Mouse (Mus musculus) erythroid progenitor cell, adult 5-6 weeks (primary cell): Measurements from ENCODE around the gene Majin. TPM values are rescaled to one million over a fixed set of nuclear protein-coding genes. Genes with fewer than 3 reads are reported as not detected.
A peak's percentile ranks its signal among the peaks of the same experiment; 100 is the strongest.

Experiments used
- ATAC-seq: replicated peaks from 2 replicates; pipeline ENCODE4 v1.8.0; 2016; ENCODE audit warnings: moderate number of reproducible peaks, mild to moderate bottlenecking, moderate TSS enrichment, inconsistent platforms; ENCODE audit not compliant: poor library complexity, low FRiP score, severe bottlenecking
- total RNA-seq, 2 experiments: library from RNA; stranded (forward) in 1 of 2; stranded (reverse) in 1 of 2; fragments of 150-400 nt in 1 of 2; fragments of 186-747, 209-891 nt in 1 of 2; gene quantifications; 2 replicates each; pipeline versions ENCODE4 v1.2.3 to v1.2.4; 2015 to 2017; ENCODE audit warnings: low replicate concordance in 2 of 2

Majin gene
- total RNA-seq, 2 experiments from 2014 or later, result not detected

DNA sequence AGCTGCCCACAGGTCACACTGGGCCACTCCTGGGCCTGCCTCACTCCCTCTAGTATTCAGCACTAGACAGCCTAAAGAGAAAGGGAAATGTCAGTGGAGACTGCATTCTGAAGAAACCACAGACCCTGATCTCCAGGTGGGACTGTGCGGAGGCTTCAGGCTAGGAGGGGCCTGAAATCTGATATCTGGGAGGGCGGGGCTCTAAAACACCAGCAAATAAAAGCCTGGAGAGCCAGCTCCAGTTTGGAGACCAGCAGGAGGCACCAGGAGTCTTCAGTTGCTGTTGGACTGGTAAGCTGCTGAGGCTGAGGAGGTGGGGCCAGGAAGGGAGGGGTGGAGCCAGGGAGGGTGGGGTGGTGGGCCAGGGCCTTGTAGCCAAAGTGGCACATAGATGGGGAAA, 41.9 kb downstream of the Majin start, which contains the start of gene Gpha2:
Gene Gpha2, plus strand, starts transcription at position 246 of the 400 bp plus-strand sequence.
- ATAC-seq, result no peak

DNA sequence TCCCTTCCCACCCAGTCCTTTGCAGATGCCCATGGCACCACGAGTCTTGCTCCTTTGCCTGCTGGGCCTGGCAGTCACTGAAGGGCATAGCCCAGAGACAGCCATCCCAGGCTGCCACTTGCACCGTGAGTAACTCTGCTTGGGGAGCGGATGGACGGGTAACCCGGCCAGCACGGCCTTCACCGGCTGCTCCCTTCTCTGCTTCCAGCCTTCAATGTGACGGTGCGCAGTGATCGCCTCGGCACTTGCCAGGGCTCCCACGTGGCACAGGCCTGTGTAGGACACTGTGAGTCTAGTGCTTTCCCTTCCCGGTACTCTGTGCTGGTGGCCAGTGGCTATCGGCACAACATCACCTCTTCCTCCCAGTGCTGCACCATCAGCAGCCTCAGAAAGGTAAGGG, 42.6 kb downstream of the Majin start:
- ATAC-seq, result no peak

DNA sequence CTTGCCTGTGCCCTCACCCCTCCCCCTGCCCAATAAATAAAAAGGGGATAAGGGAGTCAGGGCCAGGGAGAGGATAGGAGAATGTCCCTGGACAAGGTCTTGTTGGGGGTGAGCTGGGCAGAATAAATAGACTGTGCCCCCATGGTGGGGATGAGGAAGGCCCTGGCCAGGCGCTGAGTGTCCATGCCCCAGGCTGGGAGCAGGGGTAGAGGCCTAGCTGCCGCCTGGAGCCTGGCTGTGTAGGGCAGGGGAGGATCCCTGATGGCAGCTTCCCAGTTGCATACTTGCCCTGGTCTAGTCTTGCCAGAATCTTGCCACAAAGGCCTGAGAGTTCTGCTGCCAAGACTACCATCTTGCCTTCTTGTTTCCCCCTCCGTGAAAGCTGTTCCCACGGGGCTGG, 43.7 kb downstream of the Majin start:
- ATAC-seq, result 0 out of 2 replicates have a peak, but pooled peaks have one; percentile 6

DNA sequence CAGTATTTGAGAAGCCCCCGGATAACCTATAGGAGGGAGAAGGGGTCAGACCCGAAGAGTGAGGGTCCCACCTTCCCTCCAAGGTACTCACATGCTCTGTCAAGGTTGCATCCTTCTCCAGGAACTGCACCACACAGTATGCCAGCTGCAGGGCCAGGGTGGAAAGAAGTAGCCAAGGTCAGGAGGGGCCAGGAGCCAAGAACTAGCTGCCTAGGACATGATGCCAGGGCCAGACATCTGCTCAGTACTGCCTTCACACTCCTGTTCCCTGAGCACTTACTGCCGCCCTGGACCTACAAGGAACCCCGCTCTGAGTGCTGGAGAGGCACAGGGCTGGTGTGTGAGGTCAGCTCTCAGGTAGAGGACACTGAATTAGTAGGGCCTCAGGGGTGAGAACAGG, 46.2 kb downstream of the Majin start:
- no peak for ATAC-seq

DNA sequence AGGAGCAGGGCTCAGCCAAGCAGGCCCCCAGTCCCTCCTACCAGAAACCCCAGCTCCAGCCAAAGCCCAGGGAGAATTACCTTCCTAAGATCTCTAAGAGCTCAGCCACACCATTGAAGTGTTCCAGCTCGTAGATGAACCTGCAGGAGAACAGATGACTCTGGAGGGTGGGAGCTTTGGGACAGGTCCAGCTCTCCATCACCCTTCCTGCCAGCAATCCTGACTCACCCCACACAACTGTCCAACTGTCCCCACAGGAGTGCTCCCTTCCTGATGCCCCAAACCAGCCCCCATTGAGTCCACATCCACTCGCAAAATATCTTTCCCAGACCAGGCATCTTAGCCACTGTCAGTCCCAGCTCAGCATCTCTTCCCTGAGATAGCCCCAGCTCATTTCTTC, 46.8 kb downstream of the Majin start:
- no peak for ATAC-seq

DNA sequence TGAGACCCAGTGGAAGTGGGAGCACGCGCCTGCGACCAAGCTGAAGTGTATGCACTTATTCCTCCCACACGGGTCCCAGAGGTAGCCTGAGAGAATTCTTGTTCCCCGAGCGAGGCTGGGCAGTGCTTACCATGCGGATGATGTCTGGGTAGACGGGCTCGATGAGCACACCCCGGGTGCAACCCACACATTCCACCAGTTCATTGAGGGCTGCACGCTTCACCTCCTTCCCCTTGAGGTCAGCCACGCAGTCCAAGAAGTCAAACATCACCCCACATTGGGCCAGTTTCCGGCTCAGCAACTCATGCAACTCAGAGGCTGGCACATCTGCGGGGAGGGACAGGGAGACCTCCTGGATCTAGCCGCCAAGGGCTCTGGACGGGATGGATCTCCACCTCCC, 49.5 kb downstream of the Majin start:
- no peak for ATAC-seq

DNA sequence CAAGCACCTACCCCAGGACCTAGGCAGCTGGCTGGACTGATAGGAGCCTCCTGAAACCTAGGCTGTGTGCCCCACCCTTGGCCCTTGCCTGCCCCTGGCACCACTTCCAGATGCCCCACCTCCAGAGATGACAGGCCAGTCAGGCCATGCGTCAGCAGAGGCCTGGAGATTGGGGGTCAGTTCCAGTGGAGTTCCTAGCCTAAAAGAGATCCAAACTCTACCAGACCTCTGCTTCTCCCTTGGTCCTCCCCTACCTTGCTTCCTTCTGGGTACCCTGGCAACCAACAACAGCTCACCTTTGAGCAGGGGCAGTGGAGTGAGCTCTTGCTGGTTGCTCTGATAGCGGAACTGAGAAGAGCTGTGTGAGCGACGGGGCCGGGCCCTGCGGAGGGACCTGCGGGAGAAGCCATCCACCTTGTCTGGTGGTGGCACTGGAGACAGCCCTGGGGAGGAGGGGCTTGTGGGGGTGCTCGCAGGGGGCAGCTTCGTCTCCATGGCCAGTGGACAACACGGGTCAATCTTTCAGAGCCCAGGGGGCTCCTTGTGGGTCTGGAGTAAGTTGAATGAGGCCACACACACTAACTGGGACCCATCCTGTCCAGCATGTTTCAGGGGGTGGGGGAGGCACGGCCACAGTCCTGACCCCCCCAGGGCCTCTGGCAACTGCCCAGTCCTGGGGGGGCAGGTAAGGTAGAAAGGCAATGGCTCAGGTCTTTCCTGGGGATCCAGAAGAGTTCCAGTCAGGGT, 50.3 kb downstream of the Majin start:
- peak; percentile 84 for ATAC-seq

DNA sequence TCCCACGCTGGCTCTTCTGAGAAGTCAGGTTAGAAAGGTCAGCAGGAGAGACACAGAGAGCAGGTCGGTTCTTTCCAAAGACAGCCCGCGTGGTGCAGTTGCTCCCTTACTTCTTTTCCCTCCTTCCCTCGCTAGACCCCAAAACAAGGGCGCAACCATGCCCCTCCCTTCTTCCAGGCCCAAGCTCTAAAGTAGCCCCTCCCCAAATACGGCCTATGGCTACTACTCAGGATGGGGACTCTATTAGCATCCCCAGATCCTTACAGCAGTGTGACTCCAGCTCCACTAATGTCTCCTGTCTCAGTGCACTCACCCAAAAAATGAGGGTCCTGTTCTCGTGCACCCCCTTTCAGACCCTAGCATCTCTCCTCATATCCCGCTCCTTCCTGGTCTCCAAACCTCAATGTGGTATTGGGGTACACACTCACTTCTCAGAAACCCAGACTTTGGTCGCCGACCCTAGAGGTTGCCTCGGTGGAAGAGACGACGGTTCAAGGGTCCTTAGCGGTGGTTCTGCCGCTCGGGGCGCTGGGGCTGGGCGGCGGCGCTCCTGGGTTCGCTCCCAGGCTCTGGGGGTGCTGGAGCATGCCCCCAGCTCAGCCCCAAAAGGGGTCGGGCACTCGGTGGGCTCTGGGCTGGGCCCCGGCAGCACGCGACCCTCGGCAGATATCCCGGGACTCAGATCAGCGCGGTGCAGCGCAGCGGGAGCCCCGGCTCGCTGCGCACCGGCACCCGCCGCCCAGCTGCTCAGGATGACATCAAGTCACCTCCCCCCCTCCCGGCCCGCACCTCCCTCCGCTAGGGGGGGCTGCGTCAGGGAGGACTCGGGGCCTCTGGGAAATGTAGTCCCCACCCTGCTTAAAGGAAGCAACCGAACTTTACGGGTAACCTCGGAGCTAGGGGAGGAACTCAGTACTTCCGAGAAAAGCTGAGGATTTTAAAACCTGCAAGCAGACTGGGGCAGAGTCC, 51.2 kb downstream of the Majin start, which contains the start of gene Ppp2r5b:
Gene Ppp2r5b, minus strand, starts transcription at position 789 of the 969 bp plus-strand sequence.
- ATAC-seq, result peak; percentile 66

DNA sequence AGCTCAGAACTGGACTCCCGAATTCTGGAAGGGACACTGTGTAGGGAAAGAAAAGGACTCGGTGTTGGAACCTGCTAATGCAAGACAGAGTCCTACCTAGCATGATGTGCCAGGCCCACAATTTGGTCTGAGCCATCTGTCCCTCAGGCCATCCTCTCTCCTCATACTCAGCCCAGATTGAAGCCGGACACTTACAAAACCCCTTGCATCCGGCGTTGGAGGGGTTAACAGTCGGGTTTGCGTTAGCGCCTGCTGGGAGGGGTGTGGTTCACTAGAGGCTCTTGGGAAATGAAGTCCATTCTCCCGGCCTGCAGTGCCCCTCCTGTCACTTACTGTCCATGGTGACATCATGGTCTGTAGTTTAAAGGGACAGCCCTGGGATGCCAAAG, 51.9 kb downstream of the Majin start:
- ATAC-seq, result peak; percentile 79

DNA sequence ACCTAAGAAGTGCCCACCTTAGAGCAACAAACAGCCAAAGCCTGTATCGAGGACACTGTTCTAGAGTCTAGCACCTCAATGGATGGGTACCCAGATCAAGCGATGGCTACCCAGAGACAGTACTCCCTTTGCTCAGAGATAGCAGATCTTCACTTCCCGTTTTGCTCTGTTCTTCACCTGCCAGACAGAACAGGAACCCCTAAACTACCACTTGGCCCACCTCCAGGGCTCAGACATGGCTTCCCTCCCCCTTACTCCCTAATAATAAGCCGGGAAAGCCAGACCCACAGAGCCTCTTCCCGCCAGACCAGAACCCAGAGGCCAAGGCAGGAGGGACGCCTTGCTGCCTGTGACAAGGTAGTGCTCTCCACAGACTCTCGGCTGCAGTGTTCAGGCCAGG, 52.7 kb downstream of the Majin start:
- ATAC-seq, result no peak

DNA sequence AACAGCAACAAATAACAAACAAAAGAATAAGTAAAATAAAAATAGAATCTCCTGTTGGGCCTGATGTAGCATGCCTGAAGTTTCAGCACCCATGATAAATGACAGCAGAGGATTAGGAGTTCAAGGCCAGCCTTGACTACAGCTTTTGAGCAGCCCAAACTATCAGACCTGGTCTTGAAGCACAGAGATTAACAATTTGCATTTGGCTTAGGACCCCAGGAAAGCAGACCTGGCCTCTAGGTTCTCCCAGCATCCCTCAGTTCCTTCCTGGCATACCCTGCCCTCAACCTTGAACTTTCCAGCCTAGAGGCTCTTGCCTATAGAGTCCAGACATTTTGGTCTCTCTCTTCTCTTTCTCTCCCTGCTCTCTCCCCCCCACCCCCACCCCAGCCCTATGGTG, 54.6 kb downstream of the Majin start:
- no peak for ATAC-seq

DNA sequence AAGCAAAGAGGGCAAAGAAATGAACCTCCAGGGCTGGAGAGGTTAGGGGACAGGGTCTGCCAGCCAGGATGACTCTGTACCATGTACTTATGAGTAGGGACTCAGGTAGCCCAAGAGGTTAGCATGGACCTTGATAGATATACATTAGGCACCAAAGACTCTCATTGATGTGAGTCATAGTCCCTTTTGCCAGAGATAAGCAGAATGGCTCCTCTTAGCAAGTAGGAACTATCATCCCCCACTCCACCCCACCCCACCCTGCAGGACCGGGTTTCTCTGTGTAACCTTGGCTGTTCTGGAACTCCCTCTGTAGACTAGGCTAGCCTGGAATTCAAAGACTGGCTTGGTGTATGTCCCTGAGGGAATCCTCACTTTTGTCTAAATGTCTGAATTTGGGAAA, 55.9 kb downstream of the Majin start:
- ATAC-seq, result peak; percentile 41

DNA sequence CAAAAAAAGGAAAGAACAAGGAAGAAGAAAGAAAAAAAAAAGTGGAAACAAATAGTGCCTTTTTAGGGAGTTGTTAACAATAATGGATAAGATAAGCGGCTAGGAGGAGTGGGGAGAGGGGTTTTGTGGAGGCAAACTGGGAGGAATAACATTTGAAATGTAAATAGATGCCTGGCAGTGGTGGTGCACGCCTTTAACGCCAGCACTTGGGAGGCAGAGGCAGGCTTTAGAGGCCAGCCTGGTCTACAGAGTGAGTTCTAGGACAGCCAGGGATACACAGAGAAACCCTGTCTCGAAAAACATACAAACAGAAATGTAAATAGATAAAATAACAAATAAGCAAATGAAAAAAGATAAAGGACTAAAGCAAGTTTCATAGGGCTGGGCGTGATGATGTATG, 56.5 kb downstream of the Majin start:
- ATAC-seq, result no peak

DNA sequence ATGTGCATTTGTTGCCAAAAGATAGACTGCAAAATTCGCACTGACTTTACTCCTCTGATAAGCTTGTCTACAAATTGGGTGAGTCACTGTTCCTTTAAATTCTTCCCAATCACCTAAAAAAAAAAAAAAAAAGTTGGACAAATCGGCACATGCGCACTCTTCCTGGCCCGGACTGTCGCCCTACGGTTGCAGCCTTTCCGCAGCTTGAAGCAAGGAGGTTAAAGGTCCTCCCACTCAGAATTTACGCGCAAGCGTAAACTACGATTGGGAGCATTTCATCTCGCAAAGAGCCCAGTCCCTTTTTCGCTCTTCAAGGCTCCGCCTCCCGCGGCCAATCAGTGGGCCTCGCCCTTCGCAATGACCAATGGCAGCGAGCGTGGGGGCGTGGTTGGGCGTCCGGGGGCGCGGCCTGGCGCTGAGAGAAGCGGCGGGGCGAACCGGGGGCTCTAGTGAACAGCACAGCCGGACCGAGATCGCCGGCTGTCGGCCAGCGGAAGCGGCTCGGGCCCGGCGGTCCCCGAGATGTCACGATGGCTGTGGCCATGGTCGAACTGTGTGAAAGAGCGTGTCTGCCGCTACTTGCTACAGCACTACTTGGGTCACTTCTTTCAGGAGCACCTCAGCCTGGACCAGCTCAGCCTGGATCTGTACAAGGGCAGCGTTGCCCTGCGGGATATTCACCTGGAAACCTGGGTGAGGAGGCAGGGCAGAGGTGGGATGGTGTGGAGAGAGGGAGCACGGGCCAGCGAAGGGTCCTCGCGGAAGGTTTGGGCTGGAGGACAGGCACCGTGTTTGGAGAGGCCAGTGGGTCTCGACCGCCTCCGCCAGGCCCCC, 57.3 kb downstream of the Majin start, which contains the start of gene Atg2a:
Gene Atg2a, plus strand, starts transcription at position 395 of the 834 bp plus-strand sequence.
- ATAC-seq, result peak; percentile 86

DNA sequence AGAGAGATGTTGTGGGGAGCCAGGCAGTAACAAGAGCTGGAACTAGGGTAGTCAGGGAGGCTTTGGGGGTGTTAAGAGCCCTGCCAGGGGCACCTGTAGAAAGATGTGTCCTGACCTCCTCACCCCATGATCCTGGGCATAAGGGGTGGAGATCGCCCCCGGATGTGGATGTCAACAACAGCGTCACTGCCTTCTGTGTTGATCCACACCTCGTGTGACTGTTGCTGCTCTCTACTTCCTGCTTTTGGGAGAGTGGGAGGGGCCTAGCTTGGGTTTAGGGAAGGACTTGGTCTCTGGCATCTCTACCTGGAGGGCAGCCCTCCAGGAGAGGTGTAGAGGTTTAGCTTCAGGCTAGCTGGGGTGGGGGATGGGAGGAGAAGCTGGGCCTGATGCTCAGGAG, 58.1 kb downstream of the Majin start:
- ATAC-seq, result peak; percentile 44

DNA sequence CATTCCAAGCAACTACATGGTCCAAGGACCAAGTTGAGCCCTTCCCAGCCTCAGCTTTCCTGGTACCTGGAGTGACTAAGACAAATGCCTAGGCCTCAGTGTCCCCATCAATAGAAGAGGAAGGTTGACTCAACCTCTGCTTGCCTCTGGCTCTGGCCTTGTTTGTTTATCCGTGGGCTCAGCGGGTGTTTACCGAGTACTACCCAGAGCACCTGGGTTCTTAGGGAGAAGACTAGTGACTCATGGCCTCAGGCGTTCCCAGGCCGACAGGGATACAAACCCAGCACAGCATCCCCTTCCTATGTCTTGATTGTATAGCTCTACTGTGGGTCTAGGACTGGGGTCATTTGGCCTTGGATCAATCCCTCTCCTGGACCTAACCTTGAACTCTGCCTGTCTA, 59.0 kb downstream of the Majin start:
- ATAC-seq, result no peak

DNA sequence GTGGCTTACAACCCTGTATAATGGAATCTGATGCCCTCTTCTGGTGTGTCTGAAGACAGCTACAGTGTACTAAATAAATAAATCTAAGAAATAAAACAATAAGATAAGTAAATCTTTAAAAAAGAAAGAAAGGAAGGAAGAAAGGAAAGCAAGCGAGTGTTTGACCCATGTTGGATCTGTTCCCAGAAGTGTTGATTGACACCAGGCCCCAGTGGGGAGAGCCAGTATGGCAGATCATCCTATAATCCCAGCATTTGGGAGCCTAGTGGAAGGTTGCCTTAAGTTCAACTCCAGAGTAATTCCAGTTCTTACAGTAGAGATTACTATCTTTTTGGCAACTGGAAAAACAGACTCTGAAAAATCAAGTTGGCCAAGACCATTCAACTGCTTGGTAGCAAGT, 61.6 kb downstream of the Majin start:
- ATAC-seq, result no peak

DNA sequence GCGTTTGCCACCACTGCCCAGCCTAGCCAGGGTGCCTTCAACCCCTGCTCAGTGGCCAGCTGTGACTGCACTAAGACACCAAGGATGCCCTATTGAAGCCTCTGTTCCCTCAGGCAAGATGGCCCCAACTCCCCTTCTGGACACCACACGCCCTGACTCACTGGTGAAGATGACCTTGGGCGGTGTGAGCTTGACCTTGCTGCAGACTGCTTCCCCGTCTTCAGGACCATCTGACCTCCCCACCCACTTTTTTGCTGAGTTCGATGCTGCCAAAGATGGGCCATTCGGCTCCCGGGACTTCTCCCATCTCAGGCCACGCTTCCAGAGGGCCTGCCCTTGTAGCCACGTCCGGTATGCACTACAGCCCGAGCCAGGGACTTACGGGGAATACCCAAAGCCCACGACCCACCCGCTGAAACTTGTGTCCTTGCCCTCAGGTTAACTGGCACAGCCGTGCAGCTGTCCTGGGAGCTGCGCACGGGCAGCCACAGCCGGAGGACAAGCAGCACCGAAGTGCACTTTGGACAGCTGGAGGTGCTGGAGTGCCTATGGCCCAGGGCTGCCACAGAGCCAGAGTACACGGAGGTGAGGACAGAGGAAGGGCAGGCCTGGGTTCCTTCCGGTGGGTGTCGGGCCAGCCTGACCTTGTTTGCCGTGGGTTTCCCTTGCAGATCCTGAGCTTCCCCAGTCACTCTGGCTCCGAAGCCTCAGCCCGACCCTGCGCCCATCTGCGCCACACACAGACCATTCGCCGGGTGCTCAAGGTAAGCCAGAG, 63.5 kb downstream of the Majin start:
- no peak for ATAC-seq

DNA sequence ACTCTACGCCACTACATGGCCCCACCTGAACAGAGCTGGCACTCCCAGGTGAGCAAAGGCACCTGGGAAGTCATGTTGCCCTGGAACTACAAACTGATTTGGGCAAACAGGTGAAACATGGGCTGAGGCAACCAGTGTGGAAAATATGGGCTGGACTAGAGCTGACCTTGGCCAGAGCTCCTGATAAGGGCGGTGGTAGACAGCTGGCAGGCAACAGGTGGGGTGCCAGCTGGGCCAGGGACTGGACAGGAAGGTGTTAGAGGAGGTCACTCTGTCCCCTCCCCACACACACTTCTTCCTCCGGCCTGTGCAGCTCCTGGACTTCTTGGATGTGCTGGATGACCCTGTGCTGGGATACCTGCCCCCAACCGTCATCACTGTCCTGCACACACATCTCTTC, 68.8 kb downstream of the Majin start:
- no peak for ATAC-seq
